Mouse (Mus musculus) embryonic stem cell, embryonic (primary cell): ENCODE results near the gene Als2cl.

Experiments used
- CTCF ChIA-PET, 4 experiments: fragments of 300-600 bp in 2 of 4; fragments of 350-600 bp in 2 of 4; sonication (Branson Sonifier 250); formaldehyde crosslinking; loops; one replicate each; lab custom pipeline; 2022; ENCODE audit warnings: inconsistent platforms in 2 of 4; lab: Charles Lee
- POLR2A ChIA-PET, 4 experiments: fragments of 300-600 bp in 2 of 4; fragments of 350-600 bp in 2 of 4; sonication (Branson Sonifier 250); formaldehyde crosslinking; loops; one replicate each; lab custom pipeline; 2022; ENCODE audit warnings: antibody characterized with exemption in 4 of 4, inconsistent platforms in 1 of 4; lab: Charles Lee

Als2cl gene

GRCm38 (mm10) chr9:110879191-110879920 is at the start of gene Als2cl:
Gene Als2cl, plus strand, starts transcription at chr9:110879870.
- ChIA-PET POLR2A (interaction anchor here (0.6 to 2.9 kb wide), 37 partner anchors 8 to 582 kb away, joined by 3 to 24 read pairs (median 4); partner anchors contain the start of genes Lrrc2 (in 1 of the 4), Nbeal2 (in 1 of the 4), Nradd (in 1 of the 4) and Ptpn23 (in 1 of the 4)), CTCF (interaction anchor here (0.6 to 2.9 kb wide), 25 partner anchors 8 to 1023 kb away, joined by 3 to 23 read pairs (median 6); partner anchors contain the start of gene Fam240a (in 1 of the 4))

- POLR2A ChIA-PET = interaction anchor here in 3 of 4 experiments (0.7 to 1.6 kb wide), 6 partner anchors 16 to 438 kb away, joined by 3 to 4 read pairs (median 3); partner anchors contain the start of genes Epm2aip1 (in 1 of the 3), Mlh1 (in 1 of the 3) and Prss42 (in 1 of the 3)
Measured at GRCm38 (mm10) chr9:110833021-110833420, 46.6 kb upstream of the Als2cl start.

GRCm38 (mm10) chr9:110834411-110834810 is 45.3 kb upstream of the Als2cl start, which contains the start of gene Prss45:
Gene Prss45, plus strand, starts transcription at chr9:110834588.
- CTCF ChIA-PET = interaction anchor here in 2 of 4 experiments (0.7 to 1.6 kb wide), 2 partner anchors 455 to 556 kb away, joined by 3 read pairs; no protein-coding TSS in a partner anchor
- POLR2A ChIA-PET = interaction anchor here in 1 of 4 experiments (0.7 to 1.0 kb wide), 2 partner anchors 12 to 59 kb away, joined by 3 to 4 read pairs; no protein-coding TSS in a partner anchor

More at GRCm38 (mm10) chr9:110833021-110833420, 46.6 kb upstream of the Als2cl start:
- CTCF ChIA-PET = interaction anchor here in 1 of 4 experiments (0.8 kb wide), 1 partner anchor 52 kb away, joined by 3 read pairs; no protein-coding TSS in a partner anchor

GRCm38 (mm10) chr9:110834961-110835360 is 44.7 kb upstream of the Als2cl start:
- ChIA-PET POLR2A (no interaction called here), CTCF (interaction anchor here in 2 of 4 experiments (0.7 to 1.6 kb wide), 2 partner anchors 455 to 557 kb away, joined by 3 read pairs; no protein-coding TSS in a partner anchor)

GRCm38 (mm10) chr9:110836112-110836511 is 43.6 kb upstream of the Als2cl start:
- ChIA-PET POLR2A (interaction anchor here in 1 of 4 experiments (0.7 kb wide), 1 partner anchor 106 kb away, joined by 3 read pairs; no protein-coding TSS in a partner anchor), CTCF (no interaction called here)

GRCm38 (mm10) chr9:110840905-110841304 is 38.8 kb upstream of the Als2cl start:
- CTCF ChIA-PET = interaction anchor here in 2 of 4 experiments (0.8 to 1.6 kb wide), 2 partner anchors 59 to 60 kb away, joined by 3 to 5 read pairs; no protein-coding TSS in a partner anchor
- POLR2A ChIA-PET = no interaction called here

- ChIA-PET POLR2A (interaction anchor here in 1 of 4 experiments (0.6 kb wide), 1 partner anchor 18 kb away, joined by 4 read pairs; no protein-coding TSS in a partner anchor), CTCF (interaction anchor here in 2 of 4 experiments (0.8 to 1.6 kb wide), 2 partner anchors 60 kb away, joined by 3 to 5 read pairs; no protein-coding TSS in a partner anchor)
Measured at GRCm38 (mm10) chr9:110841438-110841837, 38.2 kb upstream of the Als2cl start.

GRCm38 (mm10) chr9:110844206-110844605 is 35.5 kb upstream of the Als2cl start, which contains the start of gene Prss46:
Gene Prss46, plus strand, starts transcription at chr9:110844506.
- CTCF ChIA-PET = interaction anchor here in 2 of 4 experiments (1.0 to 1.2 kb wide), 2 partner anchors 27 to 249 kb away, joined by 3 to 4 read pairs; no protein-coding TSS in a partner anchor
- POLR2A ChIA-PET = no interaction called here

GRCm38 (mm10) chr9:110849162-110849561 is 30.5 kb upstream of the Als2cl start:
- CTCF ChIA-PET = interaction anchor here in 2 of 4 experiments (0.7 to 1.0 kb wide), 3 partner anchors 68 to 148 kb away, joined by 3 to 7 read pairs (median 3); no protein-coding TSS in a partner anchor
- POLR2A ChIA-PET = interaction anchor here in 2 of 4 experiments (0.5 to 0.6 kb wide), 2 partner anchors 15 to 147 kb away, joined by 3 read pairs; no protein-coding TSS in a partner anchor

GRCm38 (mm10) chr9:110855903-110856302 is 23.8 kb upstream of the Als2cl start:
- CTCF ChIA-PET = interaction anchor here in 2 of 4 experiments (0.6 to 1.4 kb wide), 3 partner anchors 15 to 442 kb away, joined by 3 to 5 read pairs (median 3); no protein-coding TSS in a partner anchor
- POLR2A ChIA-PET = interaction anchor here in 2 of 4 experiments (0.8 to 2.2 kb wide), 5 partner anchors 9 to 190 kb away, joined by 3 to 5 read pairs (median 3); partner anchors contain the start of genes Als2cl (in 1 of the 2) and Tmie (in 1 of the 2)

- POLR2A ChIA-PET = interaction anchor here in 2 of 4 experiments (0.6 to 2.2 kb wide), 5 partner anchors 8 to 191 kb away, joined by 3 to 5 read pairs (median 5); no protein-coding TSS in a partner anchor
- CTCF ChIA-PET = interaction anchor here in 3 of 4 experiments (0.6 to 2.7 kb wide), 8 partner anchors 12 to 957 kb away, joined by 3 to 9 read pairs (median 5); partner anchors contain the start of genes Als2cl (in 1 of the 3) and Tmie (in 1 of the 3)
Measured at GRCm38 (mm10) chr9:110856920-110857319, 22.8 kb upstream of the Als2cl start.

GRCm38 (mm10) chr9:110857781-110858472 is 21.7 kb upstream of the Als2cl start, which contains the start of gene Prss50:
Gene Prss50, plus strand, starts transcription at chr9:110857967.
- ChIA-PET CTCF (interaction anchor here in 3 of 4 experiments (0.6 to 2.7 kb wide), 5 partner anchors 11 to 22 kb away, joined by 3 to 9 read pairs (median 5); partner anchors contain the start of genes Als2cl (in 1 of the 3) and Tmie (in 1 of the 3)), POLR2A (no interaction called here)

- ChIA-PET POLR2A (interaction anchor here in 2 of 4 experiments (1.4 kb wide), 2 partner anchors 11 to 15 kb away, joined by 3 to 4 read pairs; no protein-coding TSS in a partner anchor), CTCF (interaction anchor here in 2 of 4 experiments (0.6 to 2.7 kb wide), 5 partner anchors 11 to 139 kb away, joined by 3 to 9 read pairs (median 3); no protein-coding TSS in a partner anchor)
Measured at GRCm38 (mm10) chr9:110858523-110858922, 21.1 kb upstream of the Als2cl start.

- CTCF ChIA-PET = interaction anchor here in 3 of 4 experiments (0.6 to 2.7 kb wide), 7 partner anchors 10 to 144 kb away, joined by 3 to 9 read pairs (median 3); no protein-coding TSS in a partner anchor
- POLR2A ChIA-PET = interaction anchor here (0.5 to 1.4 kb wide), 4 partner anchors 10 to 505 kb away, joined by 3 to 7 read pairs (median 4); no protein-coding TSS in a partner anchor
Measured at GRCm38 (mm10) chr9:110858967-110859596, 20.6 kb upstream of the Als2cl start.

GRCm38 (mm10) chr9:110871030-110871429 is 8.6 kb upstream of the Als2cl start:
- CTCF ChIA-PET = interaction anchor here (0.5 to 1.7 kb wide), 66 partner anchors 8 to 470 kb away, joined by 3 to 25 read pairs (median 4); partner anchors contain the start of genes Als2cl (in 4 of the 4), Tmie (in 3 of the 4), Epm2aip1 (in 1 of the 4) and Mlh1 (in 1 of the 4)
- POLR2A ChIA-PET = interaction anchor here in 3 of 4 experiments (0.6 to 1.5 kb wide), 8 partner anchors 9 to 246 kb away, joined by 3 to 7 read pairs (median 3); partner anchors contain the start of genes Tmie (in 3 of the 3) and Als2cl (in 2 of the 3)
